ENCODE assay signal across 13 mouse cellular contexts in the genomic region with DNA sequence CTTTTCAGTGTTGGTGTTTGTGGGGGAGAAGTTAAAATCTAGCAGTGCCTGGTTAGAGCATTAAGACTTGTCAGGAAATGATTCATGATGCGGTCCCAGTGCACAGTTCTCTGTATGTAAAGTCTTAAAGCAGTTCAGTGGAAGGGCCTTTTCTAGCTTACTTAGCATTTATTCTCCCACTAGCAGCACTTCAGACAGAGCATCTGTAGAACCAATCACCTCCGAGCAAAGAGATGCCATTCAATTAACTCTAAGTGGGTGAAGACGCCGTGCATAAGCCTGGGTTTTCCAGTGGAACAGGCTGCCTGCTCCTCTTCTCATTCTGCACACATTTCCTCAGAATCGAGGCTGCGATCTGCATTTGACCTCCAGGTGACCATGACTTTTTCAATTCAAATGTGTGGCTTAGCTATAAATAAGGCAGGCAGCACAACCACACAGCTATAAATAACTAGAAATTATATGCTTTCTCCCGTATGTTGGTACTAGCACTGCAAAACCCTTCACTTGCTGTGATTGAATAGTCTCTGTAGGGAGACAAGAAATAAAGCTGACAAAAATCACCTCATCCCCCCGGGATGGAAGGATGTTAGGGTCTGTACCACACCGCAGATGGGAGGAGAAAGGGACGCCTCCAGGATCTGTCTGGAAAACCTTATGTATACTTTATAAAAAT.
A peak's percentile ranks its signal among the peaks of the same experiment; 100 is the strongest.
DNase-seq lines count a peak whose midpoint lies in the region; ATAC-seq and TF ChIP-seq lines count a peak whose summit lies in the region.
"Had no signal": no experiment of that assay in that cellular context is flagged by ENCODE, and none has a peak within 500 bp of the region (broad histone marks: within the 10 kb centered on the region; RNA-seq: fewer than 3 reads in every experiment).

No protein-coding gene starts in this region.

- ATAC-seq in forebrain, embryonic 13.5 days, result peak; percentile 54
- no peak for ATAC-seq in kidney, embryonic 15.5 days (replicated peaks; ENCODE audit: low FRiP score)
- ATAC-seq in forebrain, embryonic 16.5 days, result peak; percentile 58
- peak; percentile 46 for ATAC-seq in midbrain, embryonic 15.5 days (replicated peaks)

- H3K4me1 ChIP-seq in forebrain, embryonic 13.5 days, result peaks cover 10% of the 10 kb centered on the region
- peaks cover 18% of the 10 kb centered on the region for H3K4me1 ChIP-seq in forebrain, embryonic 10.5 days
- 0 out of 2 replicates have a peak, but pooled peaks cover 7% of the 10 kb centered on the region for H3K4me1 ChIP-seq in kidney, embryonic 15.5 days
- H3K4me1 ChIP-seq in kidney, adult 2 months (ENCODE audit: control insufficient read depth, insufficient read depth, low read length), result no peaks in the 10 kb centered on the region; the same call in 1 of the 2 replicates
- H3K4me1 ChIP-seq in forebrain, embryonic 16.5 days (replicated peaks; ENCODE audit: control insufficient read depth, insufficient read depth, low read length), result no peaks in the 10 kb centered on the region; the same call in 1 of the 2 replicates
- peaks cover 19% of the 10 kb centered on the region for H3K4me1 ChIP-seq in midbrain, embryonic 15.5 days
- no peaks in the 10 kb centered on the region for H3K4me1 ChIP-seq in thymus, adult 2 months (replicated peaks; ENCODE audit: control insufficient read depth, insufficient read depth, low read length)

- no peak overlapping the region for H3K4me3 ChIP-seq in forebrain, embryonic 13.5 days
- no peak overlapping the region for H3K4me3 ChIP-seq in forebrain, embryonic 10.5 days
- no peak overlapping the region for H3K4me3 ChIP-seq in kidney, embryonic 15.5 days (replicated peaks)
- H3K4me3 ChIP-seq in kidney, adult 2 months (ENCODE audit: insufficient read depth, low read depth, low read length), result no peak overlapping the region
- no peak overlapping the region for H3K4me3 ChIP-seq in forebrain, embryonic 16.5 days (replicated peaks; ENCODE audit: low read length)
- H3K4me3 ChIP-seq in midbrain, embryonic 15.5 days, result no peak overlapping the region
- H3K4me3 ChIP-seq in thymus, adult 2 months (ENCODE audit: control insufficient read depth, insufficient read depth, low read length), result no peak overlapping the region

- peaks cover 18% of the 10 kb centered on the region for H3K36me3 ChIP-seq in forebrain, embryonic 13.5 days (ENCODE audit: poor library complexity, severe bottlenecking)
- peaks cover 44% of the 10 kb centered on the region for H3K36me3 ChIP-seq in forebrain, embryonic 10.5 days (replicated peaks)
- peaks cover 48% of the 10 kb centered on the region for H3K36me3 ChIP-seq in kidney, embryonic 15.5 days
- H3K36me3 ChIP-seq in kidney, adult 2 months (ENCODE audit: control insufficient read depth, insufficient read depth, low read length), result peaks cover 6% of the 10 kb centered on the region
- peaks cover 2% of the 10 kb centered on the region for H3K36me3 ChIP-seq in forebrain, embryonic 16.5 days (ENCODE audit: control insufficient read depth, insufficient read depth)
- no peaks in the 10 kb centered on the region; the same call in 1 of the 2 replicates for H3K36me3 ChIP-seq in midbrain, embryonic 15.5 days (replicated peaks)
- H3K36me3 ChIP-seq in thymus, adult 2 months (ENCODE audit: control insufficient read depth, insufficient read depth, low read length), result no peaks in the 10 kb centered on the region

- 76% methylated on average over 10 of the region's 10 CpGs for WGBS in forebrain, embryonic 13.5 days
- 89% methylated on average over 10 of the region's 10 CpGs for WGBS in forebrain, embryonic 10.5 days
- WGBS in kidney, embryonic 15.5 days, result 45% methylated on average over 10 of the region's 10 CpGs
- 62% methylated on average over 10 of the region's 10 CpGs for WGBS in kidney, adult 2 months
- 79% methylated on average over 10 of the region's 10 CpGs for WGBS in forebrain, embryonic 16.5 days
- WGBS in midbrain, embryonic 15.5 days, result 64% methylated on average over 10 of the region's 10 CpGs
- WGBS in thymus, adult 2 months, result 72% methylated on average over 10 of the region's 10 CpGs

- H3K4me2 ChIP-seq in forebrain, embryonic 13.5 days, result no peak overlapping the region
- H3K4me2 ChIP-seq in kidney, embryonic 15.5 days, result no peak overlapping the region
- H3K4me2 ChIP-seq in forebrain, embryonic 16.5 days (ENCODE audit: low read length), result no peak overlapping the region
- no peak overlapping the region for H3K4me2 ChIP-seq in midbrain, embryonic 15.5 days
- H3K4me2 ChIP-seq: lung, embryonic 14.5 days had no signal

- H3K27me3 ChIP-seq in forebrain, embryonic 13.5 days, result no peaks in the 10 kb centered on the region
- H3K27me3 ChIP-seq in forebrain, embryonic 10.5 days (ENCODE audit: poor library complexity, severe bottlenecking), result no peaks in the 10 kb centered on the region
- H3K27me3 ChIP-seq in kidney, embryonic 15.5 days, result no peaks in the 10 kb centered on the region
- H3K27me3 ChIP-seq in kidney, adult 2 months (replicated peaks; ENCODE audit: control insufficient read depth, insufficient read depth, low read length), result no peaks in the 10 kb centered on the region
- H3K27me3 ChIP-seq in forebrain, embryonic 16.5 days (replicated peaks; ENCODE audit: control insufficient read depth, insufficient read depth, low read length), result no peaks in the 10 kb centered on the region
- H3K27me3 ChIP-seq in midbrain, embryonic 15.5 days (replicated peaks), result no peaks in the 10 kb centered on the region
- no peaks in the 10 kb centered on the region for H3K27me3 ChIP-seq in thymus, adult 2 months (ENCODE audit: control insufficient read depth, insufficient read depth, low read length)

- TF ChIP-seq CTCF in kidney, adult 2 months (conservative IDR thresholded peaks at IDR 0.05; ENCODE audit: insufficient read depth, insufficient read length, low read depth, low read length), result no peak
- no peak for TF ChIP-seq CTCF in thymus, adult 2 months (IDR thresholded peaks at IDR 0.05; ENCODE audit: borderline replicate concordance, control insufficient read depth, extremely low read depth, insufficient read depth, low read length, poor library complexity)

- H3K9ac ChIP-seq in forebrain, embryonic 13.5 days, result no peak overlapping the region
- H3K9ac ChIP-seq in kidney, embryonic 15.5 days, result no peak overlapping the region
- H3K9ac ChIP-seq in forebrain, embryonic 16.5 days (replicated peaks; ENCODE audit: low read depth, low read length), result no peak overlapping the region
- no peak overlapping the region for H3K9ac ChIP-seq in midbrain, embryonic 15.5 days
- H3K9ac ChIP-seq: lung, embryonic 14.5 days had no signal

- no peaks in the 10 kb centered on the region for H3K9me3 ChIP-seq in forebrain, embryonic 13.5 days (replicated peaks)
- H3K9me3 ChIP-seq in forebrain, embryonic 10.5 days, result no peaks in the 10 kb centered on the region
- H3K9me3 ChIP-seq in kidney, embryonic 15.5 days (replicated peaks), result no peaks in the 10 kb centered on the region
- no peaks in the 10 kb centered on the region for H3K9me3 ChIP-seq in forebrain, embryonic 16.5 days (ENCODE audit: control insufficient read depth, low read length)
- no peaks in the 10 kb centered on the region for H3K9me3 ChIP-seq in midbrain, embryonic 15.5 days

- no peak for DNase-seq in forebrain, embryonic 10.5 days (ENCODE audit: extremely low spot score, low spot score)
- DNase-seq in kidney, adult 2 months, result no peak
- DNase-seq in adrenal gland, postnatal 14 days, result no peak
- no peak for DNase-seq in thymus, adult 2 months
- DNase-seq: adrenal gland, postnatal 10 days; B cell, adult 2 months; kidney, postnatal 36 days; lung, embryonic 14.5 days; right cerebral cortex, adult 18-20 months had no signal

- peak overlapping the region; percentile 12 for H3K27ac ChIP-seq in forebrain, embryonic 13.5 days
- H3K27ac ChIP-seq in forebrain, embryonic 10.5 days, result no peak overlapping the region
- H3K27ac ChIP-seq in kidney, embryonic 15.5 days, result peak overlapping the region; percentile 42; the same call in 1 of the 2 replicates
- no peak overlapping the region for H3K27ac ChIP-seq in kidney, adult 2 months (ENCODE audit: insufficient read depth, low read depth, low read length)
- no peak overlapping the region; the same call in 1 of the 2 replicates for H3K27ac ChIP-seq in forebrain, embryonic 16.5 days (ENCODE audit: low read length)
- H3K27ac ChIP-seq in midbrain, embryonic 15.5 days, result peak overlapping the region; percentile 65
- no peak overlapping the region for H3K27ac ChIP-seq in thymus, adult 2 months (ENCODE audit: control insufficient read depth, insufficient read depth, low read length)

- no peak for TF ChIP-seq POLR2A in kidney, adult 2 months (IDR thresholded peaks at IDR 0.05; ENCODE audit: low read depth, low read length)
- no peak for TF ChIP-seq POLR2A in thymus, adult 2 months (IDR thresholded peaks at IDR 0.05; ENCODE audit: control insufficient read depth, extremely low read depth, insufficient read depth, low read length, poor library complexity)

Comparison
In these comparisons a context has a peak if more than half of its experiments do, and no peak if none do; other contexts are left out.
1. H3K27ac ChIP-seq: peak in forebrain, embryonic 13.5 days (single experiment), kidney, embryonic 15.5 days (single experiment) and midbrain, embryonic 15.5 days (single experiment); none in forebrain, embryonic 10.5 days (single experiment), kidney, adult 2 months (single experiment), forebrain, embryonic 16.5 days (single experiment) and thymus, adult 2 months (single experiment).